Mouse (Mus musculus) heart, embryonic 14.5 days (tissue): Measurements from ENCODE around the gene Aspa. TPM values are rescaled to one million over a fixed set of nuclear protein-coding genes. Genes with fewer than 3 reads are reported as not detected.

Experiments used
- ATAC-seq: fragments of 200-750 bp; cut with Nextera tagmentation; 2 replicates; pipeline ENCODE4 v1.8.0; 2017; ENCODE audit warnings: low read depth, moderate TSS enrichment; ENCODE audit not compliant: insufficient number of reproducible peaks, insufficient read depth, low FRiP score
- H3K27ac ChIP-seq, 2 experiments: fragments of 200-500 bp in 1 of 2; fragments of 300-500 bp in 1 of 2; sonication (generic) in 1 of 2; replicated peaks in 1 of 2; 2 replicates each; pipeline ENCODE4 v1.5.1; 2012 to 2014; ENCODE audit warnings: low read depth in 2 of 2, low read length in 2 of 2, control low read depth in 1 of 2, mild to moderate bottlenecking in 1 of 2, mixed read lengths in 1 of 2; ENCODE audit not compliant: control insufficient read depth in 1 of 2, insufficient read depth in 1 of 2
- H3K27me3 ChIP-seq: fragments of 300-500 bp; sonication (generic); 2 replicates; pipeline ENCODE4 v1.6.1; 2014; ENCODE audit warnings: mild to moderate bottlenecking, low read length, control low read depth; ENCODE audit not compliant: control insufficient read depth, insufficient read depth
- H3K36me3 ChIP-seq: fragments of 300-500 bp; sonication (generic); 2 replicates; pipeline ENCODE4 v1.6.1; 2014; ENCODE audit warnings: mild to moderate bottlenecking, control low read depth, low read length, mixed read lengths; ENCODE audit not compliant: control insufficient read depth, insufficient read depth
- H3K4me1 ChIP-seq, 2 experiments: fragments of 200-500 bp in 1 of 2; fragments of 300-500 bp in 1 of 2; sonication (generic) in 1 of 2; 2 replicates each; pipeline ENCODE4 v1.6.1; 2012 to 2014; ENCODE audit warnings: low read length in 2 of 2, control low read depth in 1 of 2, mixed read lengths in 1 of 2; ENCODE audit not compliant: control insufficient read depth in 2 of 2, insufficient read depth in 2 of 2
- H3K4me2 ChIP-seq: fragments of 300-500 bp; sonication (generic); 2 replicates; pipeline ENCODE4 v1.6.1; 2014; ENCODE audit warnings: mild to moderate bottlenecking, low read length
- H3K4me3 ChIP-seq, 2 experiments: fragments of 200-500 bp in 1 of 2; fragments of 300-500 bp in 1 of 2; sonication (generic) in 1 of 2; 2 replicates each; pipeline ENCODE4 v1.5.1; 2012 to 2014; ENCODE audit warnings: low read length in 2 of 2, mild to moderate bottlenecking in 2 of 2, control low read depth in 1 of 2, low read depth in 1 of 2, moderate library complexity in 1 of 2; ENCODE audit not compliant: control insufficient read depth in 1 of 2, insufficient read depth in 1 of 2
- H3K9ac ChIP-seq: fragments of 300-500 bp; sonication (generic); 2 replicates; pipeline ENCODE4 v1.6.1; 2014; ENCODE audit warnings: mild to moderate bottlenecking, low read length
- H3K9me3 ChIP-seq: fragments of 300-500 bp; sonication (generic); 2 replicates; pipeline ENCODE4 v1.6.1; 2016; ENCODE audit warnings: low read length, control low read depth; ENCODE audit not compliant: control insufficient read depth
- WGBS: fragments of 180-500 bp; shearing (Covaris S2); extraction: QIAGEN DNeasy Blood & Tissue Kit; methylation state at CpG from one replicate; pipeline ENCODE4 v1.1.7; 2014; 5-methylcytosine and 5-hydroxymethylcytosine counted together
- polyA plus RNA-seq: library from polyadenylated mRNA; unstranded; fragments of >200 nt; fragmentation: Nextera tagmentation; extraction: Ambion mirVana; gene quantifications from 2 replicates; pipeline ENCODE4 v1.2.1, GENCODE M21; 2014

Gene Aspa
- 0.14 TPM in 1 of 2 replicates, not detected in the other for polyA plus RNA-seq

DNA sequence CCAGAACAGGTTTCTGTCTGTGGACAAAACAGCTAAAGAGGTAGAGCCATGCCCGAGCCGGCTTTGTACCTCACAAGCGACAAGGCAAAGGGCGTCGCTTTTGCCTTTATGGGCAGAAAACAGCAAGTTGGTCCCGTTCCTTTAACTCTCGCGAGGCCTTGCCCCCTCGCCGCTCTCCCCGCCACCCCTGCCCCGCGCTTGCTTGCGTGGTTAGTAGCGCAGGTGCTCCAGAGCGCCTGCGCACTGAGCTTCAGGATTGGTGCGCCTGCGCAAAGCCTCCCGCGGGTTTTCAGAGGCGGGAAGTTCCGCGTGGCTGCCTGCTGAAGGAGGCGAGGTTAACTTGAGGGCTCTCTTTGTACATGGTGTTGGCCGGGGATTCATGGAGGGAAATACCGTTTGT is at the start of gene Aspa, which contains the start of the genes Gm49340 and Spata22:
Gene Aspa, minus strand, starts transcription at position 155 of the 400 bp plus-strand sequence.
Gene Gm49340, plus strand, starts transcription at position 300 of the 400 bp plus-strand sequence.
Gene Spata22, plus strand, starts transcription at position 300 of the 400 bp plus-strand sequence.
- no peak within 1 kb of the TSS for H3K4me3 ChIP-seq
- H3K9ac ChIP-seq: no peak within 1 kb of the TSS
- no peaks in the 10 kb centered on the region for H3K27me3 ChIP-seq
- 77% methylated on average over 27 of the region's 27 CpGs for WGBS
- H3K27ac ChIP-seq: no peak within 1 kb of the TSS
- H3K4me1 ChIP-seq: no peaks in the 10 kb centered on the region
- no peaks in the 10 kb centered on the region for H3K36me3 ChIP-seq
- H3K4me2 ChIP-seq: no peak within 1 kb of the TSS
- ATAC-seq: no peak
- H3K9me3 ChIP-seq: peaks cover 3% of the 10 kb centered on the region; the same call in 1 of the 2 replicates

DNA sequence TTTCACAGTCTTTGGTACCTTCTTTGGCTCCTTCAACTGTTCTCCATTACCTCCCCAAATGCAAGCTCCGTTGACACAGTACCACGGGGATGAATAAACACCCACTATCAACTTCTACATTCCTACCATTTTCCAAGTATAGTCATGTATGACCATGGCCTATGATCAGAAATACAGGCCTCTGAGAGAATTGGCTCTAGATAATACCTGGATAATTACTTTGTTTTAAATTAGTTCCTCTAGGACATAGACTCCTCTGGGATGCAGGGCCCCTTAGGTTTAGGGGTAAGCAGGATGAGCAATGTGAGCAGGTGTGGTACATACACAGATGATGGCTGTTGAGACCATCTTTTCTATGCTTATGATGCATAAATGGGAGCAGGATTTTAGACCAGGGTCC is 41.5 kb upstream of the Aspa start, which contains the start of gene Olfr376:
Gene Olfr376, plus strand, starts transcription at position 301 of the 400 bp plus-strand sequence.
- 82% methylated on average over 2 of the region's 2 CpGs for WGBS
- no peaks in the 10 kb centered on the region; the same call in 1 of the 2 replicates for H3K9me3 ChIP-seq
- no peaks in the 10 kb centered on the region for H3K36me3 ChIP-seq
- no peak within 1 kb of the TSS for H3K9ac ChIP-seq
- no peaks in the 10 kb centered on the region for H3K4me1 ChIP-seq
- ATAC-seq: no peak
- H3K4me3 ChIP-seq: no peak within 1 kb of the TSS
- H3K27ac ChIP-seq: no peak within 1 kb of the TSS
- no peaks in the 10 kb centered on the region for H3K27me3 ChIP-seq
- H3K4me2 ChIP-seq: no peak within 1 kb of the TSS

DNA sequence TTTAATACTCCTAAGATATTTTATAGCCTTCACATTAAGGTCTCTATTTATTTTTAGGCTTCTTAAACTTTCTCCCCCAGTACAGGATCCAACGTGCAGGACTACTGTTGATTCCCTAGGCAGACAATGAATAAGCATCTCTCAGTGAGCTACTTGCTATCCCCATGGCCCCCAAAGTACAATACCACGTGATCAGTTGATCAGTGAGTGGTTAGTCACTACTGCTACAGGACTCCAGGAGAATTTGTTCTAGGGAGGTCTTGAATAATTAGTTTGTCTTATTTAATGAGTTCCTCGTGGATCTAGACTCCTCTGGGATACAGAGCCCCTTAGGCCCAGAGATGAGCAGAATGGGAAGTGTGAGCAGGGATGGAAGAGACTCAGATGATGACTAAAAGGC is 21.1 kb upstream of the Aspa start, which contains the start of gene Olfr20:
Gene Olfr20, plus strand, starts transcription at position 301 of the 400 bp plus-strand sequence.
- no peak within 1 kb of the TSS for H3K27ac ChIP-seq
- WGBS: 36% methylated on average over 3 of the region's 3 CpGs
- H3K4me1 ChIP-seq: no peaks in the 10 kb centered on the region
- H3K27me3 ChIP-seq: no peaks in the 10 kb centered on the region
- no peak for ATAC-seq
- no peaks in the 10 kb centered on the region for H3K9me3 ChIP-seq
- H3K9ac ChIP-seq: no peak within 1 kb of the TSS
- H3K4me2 ChIP-seq: no peak within 1 kb of the TSS
- H3K36me3 ChIP-seq: no peaks in the 10 kb centered on the region
- H3K4me3 ChIP-seq: no peak within 1 kb of the TSS

DNA sequence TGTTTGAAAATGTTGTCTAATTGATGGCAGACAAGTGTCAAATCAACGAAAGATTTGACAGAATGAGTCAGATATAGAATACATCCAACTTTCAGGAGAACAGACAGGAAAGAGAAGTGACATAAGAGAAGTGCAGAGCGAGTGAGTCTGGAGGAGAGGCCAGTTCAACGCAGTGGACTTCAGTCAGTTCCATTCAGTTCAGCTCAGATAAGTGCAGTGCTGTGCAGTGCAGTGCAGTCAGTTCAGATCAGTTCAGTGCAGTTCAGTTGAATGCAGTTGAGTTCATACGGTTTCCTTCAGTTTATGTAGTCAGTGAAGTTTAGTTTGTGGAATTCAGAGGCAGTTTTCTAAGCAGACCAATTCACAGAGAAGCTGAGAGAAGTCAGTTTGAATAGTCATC is 7.5 kb upstream of the Aspa start:
- no peak overlapping the region for H3K4me3 ChIP-seq
- no peak overlapping the region for H3K9ac ChIP-seq
- ATAC-seq: no peak
- WGBS: 57% methylated on average over 4 of the region's 4 CpGs
- H3K36me3 ChIP-seq: no peaks in the 10 kb centered on the region
- H3K4me2 ChIP-seq: no peak overlapping the region
- no peaks in the 10 kb centered on the region for H3K27me3 ChIP-seq
- H3K4me1 ChIP-seq: no peaks in the 10 kb centered on the region
- H3K9me3 ChIP-seq: no peaks in the 10 kb centered on the region
- H3K27ac ChIP-seq: no peak overlapping the region

DNA sequence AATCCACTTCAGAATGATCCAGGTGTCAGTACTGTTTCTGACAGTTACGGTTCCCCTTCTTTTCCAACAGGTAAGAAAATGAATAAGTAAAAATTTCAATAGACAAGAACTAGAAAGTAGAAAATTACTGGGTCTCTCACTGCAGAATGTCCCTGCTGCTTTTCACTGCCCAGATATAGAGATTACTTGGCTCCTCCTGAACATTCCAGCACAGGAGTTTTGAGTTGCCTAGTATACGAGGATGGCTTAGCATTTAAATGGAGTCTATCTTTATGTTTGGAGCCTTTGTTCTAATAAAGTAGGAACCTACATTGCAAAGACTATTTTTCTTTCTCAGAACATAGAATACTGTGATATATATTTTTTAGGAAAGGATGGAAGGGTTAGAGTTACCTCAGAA is 4.0 kb upstream of the Aspa start:
- WGBS: 66% methylated on average over 2 of the region's 2 CpGs
- peaks cover 3% of the 10 kb centered on the region; the same call in 1 of the 2 replicates for H3K9me3 ChIP-seq
- no peaks in the 10 kb centered on the region for H3K4me1 ChIP-seq
- no peak overlapping the region for H3K9ac ChIP-seq
- H3K27ac ChIP-seq: no peak overlapping the region
- H3K27me3 ChIP-seq: no peaks in the 10 kb centered on the region
- H3K4me3 ChIP-seq: no peak overlapping the region
- no peak for ATAC-seq
- no peaks in the 10 kb centered on the region for H3K36me3 ChIP-seq
- no peak overlapping the region for H3K4me2 ChIP-seq

DNA sequence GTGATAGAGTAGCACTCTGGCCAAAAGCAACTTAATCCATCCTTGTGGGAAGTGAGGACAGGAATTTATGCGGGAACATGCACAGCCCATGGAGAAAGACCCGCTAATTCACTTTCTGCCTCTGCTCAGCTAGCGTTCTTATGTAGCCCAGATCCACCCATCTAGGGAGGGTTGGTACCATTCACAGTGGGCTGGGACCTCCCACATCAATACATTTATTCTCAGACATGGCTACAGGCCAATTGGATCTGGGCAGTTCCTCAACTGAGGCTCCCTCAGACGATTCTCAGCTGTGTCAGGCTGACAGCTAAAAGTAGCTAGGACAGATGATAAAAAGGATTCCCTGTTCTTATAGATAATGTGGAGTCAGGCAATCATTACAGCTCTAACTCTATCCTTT is 2.0 kb downstream of the Aspa start:
- no peak for ATAC-seq

DNA sequence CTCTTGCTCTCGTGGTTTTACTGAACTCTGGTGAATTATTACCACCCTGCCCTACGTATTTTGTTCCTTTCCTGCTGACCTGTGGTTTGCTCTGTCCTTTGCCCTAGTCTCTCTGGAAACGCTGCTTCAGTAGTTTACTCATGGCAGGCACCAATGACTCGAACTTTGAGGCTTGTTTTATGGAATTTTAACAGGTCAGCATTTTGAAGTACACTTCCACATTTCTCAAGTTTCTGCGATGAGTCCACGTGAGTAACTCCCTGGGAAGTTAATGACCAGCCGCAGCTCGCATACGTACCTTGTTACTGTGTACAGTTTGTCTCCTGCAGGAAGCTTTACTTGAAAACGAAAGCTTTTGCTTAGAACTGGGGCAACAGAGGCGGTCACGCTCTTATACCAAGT is 2.9 kb downstream of the Aspa start:
- H3K4me2 ChIP-seq: no peak overlapping the region

More for the DNA sequence above, 2.0 kb downstream of the Aspa start:
- Histone ChIP-seq H3K9ac (no peak overlapping the region), H3K4me1 (no peaks in the 10 kb centered on the region), H3K27me3 (no peaks in the 10 kb centered on the region), H3K4me2 (no peak overlapping the region), H3K4me3 (no peak overlapping the region), H3K9me3 (peaks cover 3% of the 10 kb centered on the region; the same call in 1 of the 2 replicates), H3K27ac (no peak overlapping the region), H3K36me3 (no peaks in the 10 kb centered on the region)
- 55% methylated on average over 4 of the region's 4 CpGs for WGBS

More for the DNA sequence above, 2.9 kb downstream of the Aspa start:
- peaks cover 3% of the 10 kb centered on the region; the same call in 1 of the 2 replicates for H3K9me3 ChIP-seq
- no peak overlapping the region for H3K27ac ChIP-seq
- H3K4me1 ChIP-seq: no peaks in the 10 kb centered on the region
- no peak overlapping the region for H3K4me3 ChIP-seq
- no peak overlapping the region for H3K9ac ChIP-seq
- no peak for ATAC-seq
- no peaks in the 10 kb centered on the region for H3K36me3 ChIP-seq
- WGBS: 65% methylated on average over 12 of the region's 12 CpGs
- H3K27me3 ChIP-seq: no peaks in the 10 kb centered on the region
